Mouse (Mus musculus): ENCODE results near the gene Mrgpre. TPM values are rescaled to one million over a fixed set of nuclear protein-coding genes. Genes with fewer than 3 reads are reported as not detected.

Mrgpre gene
- polyA plus RNA-seq, 1 experiment = 0.28 TPM

DNA sequence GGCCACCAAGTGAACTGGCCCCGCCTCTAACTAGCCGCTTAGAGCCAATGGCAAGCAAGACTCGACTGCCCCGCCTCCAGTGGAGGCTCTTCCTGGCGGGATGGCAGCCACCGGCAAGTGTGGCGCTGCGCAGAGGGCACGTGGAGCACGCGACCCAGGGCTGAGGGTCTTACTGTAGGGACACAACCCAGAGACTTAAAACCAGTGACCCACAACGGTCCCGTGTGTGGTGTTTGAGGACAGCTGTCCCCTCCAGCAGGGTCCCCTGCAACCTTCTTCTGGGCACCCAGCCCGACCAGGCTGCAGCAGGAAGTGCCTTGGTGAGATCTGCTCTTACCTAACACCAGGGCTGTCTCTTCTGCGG, 27.3 kb downstream of the Mrgpre start:
- Histone ChIP-seq H3K4me1 (ENCODE audit: control insufficient read depth, insufficient read depth, insufficient read length, low read length) (peaks cover 10% of the 10 kb centered on the region; the same call in 1 of the 2 replicates), H3K4me3 (ENCODE audit: insufficient read depth, low read depth, low read length) (peak overlapping the region; percentile 40), H3K27ac (replicated peaks; ENCODE audit: low read depth, low read length) (no peak overlapping the region)

DNA sequence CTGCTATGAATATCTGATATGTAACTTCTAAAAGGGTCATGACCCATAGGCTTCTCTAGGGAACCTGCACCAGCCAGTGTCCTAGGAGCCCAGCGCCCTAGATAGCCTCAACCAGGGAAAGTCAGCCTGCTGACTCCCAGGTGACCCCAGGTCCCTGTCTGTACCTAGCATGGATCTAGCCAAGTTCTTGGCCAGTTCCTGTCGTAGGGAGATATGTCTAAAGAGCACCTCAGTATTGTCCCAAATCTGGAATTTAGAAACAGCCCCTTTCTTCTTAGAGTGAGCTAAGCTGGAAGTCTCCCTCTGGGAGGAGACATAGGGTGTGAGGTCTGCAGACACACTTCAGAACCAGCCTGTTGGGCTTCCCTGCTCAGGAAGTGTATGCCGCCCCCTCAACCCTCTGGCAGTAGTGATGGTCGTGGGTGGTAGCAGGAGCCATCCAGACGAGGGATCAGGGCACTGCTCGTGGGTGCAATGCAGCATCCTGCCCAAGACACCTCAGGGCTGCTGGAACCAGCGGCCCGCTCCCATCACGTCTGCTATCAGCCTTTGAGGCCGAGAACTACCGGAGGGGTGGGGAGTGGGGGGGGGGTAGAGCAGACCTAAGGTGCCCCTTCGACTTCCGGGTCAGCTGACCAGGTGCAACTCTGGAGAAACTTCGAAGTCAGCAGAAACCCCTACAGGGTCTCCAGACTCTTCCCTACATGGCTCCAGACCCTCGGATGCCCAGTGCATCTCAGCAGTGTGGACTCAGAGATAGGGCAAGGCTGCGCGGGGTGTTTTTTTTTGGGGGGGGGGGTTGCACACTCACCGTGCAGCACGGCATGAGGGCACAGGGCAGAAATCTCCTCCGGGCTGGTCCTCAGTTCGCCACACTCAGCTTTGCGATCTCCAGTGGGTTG, 27.9 kb downstream of the Mrgpre start, which contains the start of gene Osbpl5:
Gene Osbpl5 (minus strand): TSS at position 861 of the 902 bp plus-strand sequence.
- H3K4me1 ChIP-seq (ENCODE audit: control insufficient read depth, insufficient read depth, insufficient read length, low read length) = peaks cover 10% of the 10 kb centered on the region; the same call in 1 of the 2 replicates
- peak within 1 kb of the TSS; percentile 85 for H3K27ac ChIP-seq (replicated peaks; ENCODE audit: low read depth, low read length)
- H3K4me3 ChIP-seq (ENCODE audit: insufficient read depth, low read depth, low read length) = peak within 1 kb of the TSS; percentile 40

GRCm38 (mm10) chr7:143755357-143756124, 28.8 kb downstream of the Mrgpre start:
- Histone ChIP-seq H3K4me1 (ENCODE audit: control insufficient read depth, insufficient read depth, insufficient read length, low read length) (peaks cover 10% of the 10 kb centered on the region; the same call in 1 of the 2 replicates), H3K4me3 (ENCODE audit: insufficient read depth, low read depth, low read length) (no peak overlapping the region), H3K27ac (replicated peaks; ENCODE audit: low read depth, low read length) (peak overlapping the region; percentile 85)

DNA sequence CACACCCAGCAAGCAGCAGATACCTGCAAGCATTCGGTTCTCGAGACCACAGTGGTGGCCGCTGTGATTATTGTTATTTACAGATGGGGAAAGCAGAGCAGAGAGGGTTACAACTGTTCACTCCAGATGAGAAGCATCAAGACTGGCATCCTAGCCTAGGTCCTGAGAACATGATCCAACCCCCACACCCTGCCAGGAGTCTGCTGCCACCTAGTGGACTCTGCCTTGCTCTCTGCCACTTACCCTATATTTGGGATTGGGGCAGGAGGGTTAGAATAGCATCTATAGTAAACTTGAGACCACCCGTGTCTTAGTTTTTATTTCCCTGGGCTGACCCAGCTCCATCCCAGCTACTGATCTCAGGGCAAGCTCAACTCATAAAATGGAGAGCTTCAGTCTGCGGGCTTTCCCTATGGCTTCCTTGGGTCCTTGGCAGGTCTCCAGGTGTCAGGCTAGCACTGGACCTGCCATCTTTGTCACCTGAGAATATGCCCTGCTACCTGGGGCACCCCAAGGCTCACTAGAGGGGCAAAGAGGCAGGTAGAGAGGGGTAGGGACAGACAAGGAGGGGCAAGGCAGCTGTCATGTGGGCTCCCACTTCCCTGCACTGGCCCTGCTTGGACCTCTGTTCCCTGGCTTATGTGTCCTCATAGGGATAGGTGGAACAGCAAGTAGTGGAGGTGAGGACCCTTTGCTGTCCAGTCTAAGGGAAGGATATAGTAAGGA, 30.1 kb downstream of the Mrgpre start:
- Histone ChIP-seq H3K27ac (replicated peaks; ENCODE audit: low read depth, low read length) (peak overlapping the region; percentile 63; the same call in 1 of the 2 replicates), H3K4me3 (ENCODE audit: insufficient read depth, low read depth, low read length) (no peak overlapping the region), H3K4me1 (ENCODE audit: control insufficient read depth, insufficient read depth, insufficient read length, low read length) (peaks cover 10% of the 10 kb centered on the region; the same call in 1 of the 2 replicates)

DNA sequence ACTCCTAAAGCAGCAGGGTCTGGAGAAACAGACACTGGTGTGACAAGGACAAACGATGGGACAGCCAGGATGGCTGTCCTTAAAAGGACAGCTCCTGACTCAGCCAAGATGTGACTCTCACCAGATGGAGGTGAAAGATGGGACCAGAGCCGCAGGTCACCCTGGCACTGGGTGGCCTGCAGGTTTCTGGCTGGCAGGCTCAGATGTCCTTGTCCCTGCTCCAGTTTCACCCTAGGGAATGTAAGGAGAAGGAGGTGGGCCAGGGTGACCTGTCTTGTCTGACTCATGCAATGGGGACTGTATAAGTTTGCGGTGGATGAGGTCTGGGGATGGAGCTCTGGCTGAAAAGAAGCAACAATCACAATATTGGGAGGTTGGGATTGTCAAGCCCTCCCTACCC, 31.7 kb downstream of the Mrgpre start:
- Histone ChIP-seq H3K4me1 (ENCODE audit: control insufficient read depth, insufficient read depth, insufficient read length, low read length) (peaks cover 10% of the 10 kb centered on the region; the same call in 1 of the 2 replicates), H3K27ac (replicated peaks; ENCODE audit: low read depth, low read length) (no peak overlapping the region), H3K4me3 (ENCODE audit: insufficient read depth, low read depth, low read length) (no peak overlapping the region)

GRCm38 (mm10) chr7:143752056-143752455, 32.2 kb downstream of the Mrgpre start:
- H3K4me3 ChIP-seq (ENCODE audit: insufficient read depth, low read depth, low read length) = no peak overlapping the region
- no peak overlapping the region for H3K27ac ChIP-seq (replicated peaks; ENCODE audit: low read depth, low read length)
- H3K4me1 ChIP-seq (ENCODE audit: control insufficient read depth, insufficient read depth, insufficient read length, low read length) = peaks cover 10% of the 10 kb centered on the region; the same call in 1 of the 2 replicates

DNA sequence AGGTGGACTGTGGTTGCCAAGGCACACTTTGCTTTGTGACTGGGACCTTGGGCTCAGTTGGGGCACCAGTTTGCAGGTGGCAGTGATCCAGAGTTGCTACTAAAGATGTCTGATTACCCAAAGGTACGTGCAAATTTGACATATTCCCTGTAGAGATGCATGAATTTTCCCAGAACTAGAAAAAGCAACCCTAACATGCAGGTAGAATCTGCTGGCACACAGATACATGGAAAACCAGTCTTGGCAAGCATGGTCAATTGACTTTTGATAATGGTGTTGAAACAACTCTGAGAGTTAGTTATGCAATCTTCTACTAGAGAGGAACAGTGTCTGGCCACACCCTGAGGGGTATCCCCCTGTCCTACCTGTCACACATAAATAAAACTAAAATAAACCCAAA, 32.9 kb downstream of the Mrgpre start:
- H3K4me3 ChIP-seq (ENCODE audit: insufficient read depth, low read depth, low read length) = no peak overlapping the region
- peaks cover 9% of the 10 kb centered on the region; the same call in 1 of the 2 replicates for H3K4me1 ChIP-seq (ENCODE audit: control insufficient read depth, insufficient read depth, insufficient read length, low read length)
- no peak overlapping the region for H3K27ac ChIP-seq (replicated peaks; ENCODE audit: low read depth, low read length)

- Histone ChIP-seq H3K4me1 (ENCODE audit: control insufficient read depth, insufficient read depth, insufficient read length, low read length) (no peaks in the 10 kb centered on the region), H3K27ac (replicated peaks; ENCODE audit: low read depth, low read length) (no peak overlapping the region), H3K4me3 (ENCODE audit: insufficient read depth, low read depth, low read length) (no peak overlapping the region)
Observed at GRCm38 (mm10) chr7:143749045-143749444, 35.3 kb downstream of the Mrgpre start.

DNA sequence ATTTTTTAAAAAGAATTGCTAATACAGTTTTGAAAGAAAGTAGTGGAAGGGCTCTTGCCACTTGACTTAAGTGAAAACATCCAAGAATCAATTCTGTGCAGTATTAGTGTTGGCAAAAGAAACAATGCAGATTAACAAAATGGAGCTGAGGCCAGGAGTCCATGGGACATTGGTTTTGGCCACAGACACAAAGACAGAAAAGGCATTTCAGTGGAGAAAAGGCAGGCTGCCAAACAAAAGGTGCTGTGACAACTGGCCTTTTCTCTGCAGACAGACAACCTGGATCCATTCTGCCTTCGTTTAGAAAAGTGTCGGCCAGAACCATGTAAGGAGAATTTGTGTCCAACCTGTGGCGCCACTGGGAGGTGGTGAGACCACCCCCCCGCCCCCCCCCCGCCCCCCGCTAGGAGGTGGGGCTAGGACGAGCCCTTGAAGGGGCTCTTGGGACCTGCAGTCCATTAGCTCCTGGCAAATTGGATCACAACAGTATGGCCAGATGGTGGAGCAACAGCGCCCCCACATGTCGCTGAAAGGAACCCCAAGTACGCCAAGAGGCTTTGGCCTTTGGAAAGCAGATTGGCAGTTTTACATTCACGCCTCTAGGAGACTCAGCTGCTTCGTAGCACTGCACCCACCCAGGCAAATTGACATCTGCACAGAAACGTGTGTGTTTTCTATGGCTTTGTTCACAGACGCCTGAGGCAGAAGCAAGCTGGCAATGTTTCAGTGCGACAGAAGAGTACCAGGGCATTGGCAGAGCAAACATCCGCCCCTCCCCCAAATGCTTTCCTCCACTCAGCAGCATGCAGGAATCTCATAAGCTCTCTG, 36.0 kb downstream of the Mrgpre start:
- no peak overlapping the region for H3K27ac ChIP-seq (replicated peaks; ENCODE audit: low read depth, low read length)
- no peaks in the 10 kb centered on the region for H3K4me1 ChIP-seq (ENCODE audit: control insufficient read depth, insufficient read depth, insufficient read length, low read length)
- no peak overlapping the region for H3K4me3 ChIP-seq (ENCODE audit: insufficient read depth, low read depth, low read length)

DNA sequence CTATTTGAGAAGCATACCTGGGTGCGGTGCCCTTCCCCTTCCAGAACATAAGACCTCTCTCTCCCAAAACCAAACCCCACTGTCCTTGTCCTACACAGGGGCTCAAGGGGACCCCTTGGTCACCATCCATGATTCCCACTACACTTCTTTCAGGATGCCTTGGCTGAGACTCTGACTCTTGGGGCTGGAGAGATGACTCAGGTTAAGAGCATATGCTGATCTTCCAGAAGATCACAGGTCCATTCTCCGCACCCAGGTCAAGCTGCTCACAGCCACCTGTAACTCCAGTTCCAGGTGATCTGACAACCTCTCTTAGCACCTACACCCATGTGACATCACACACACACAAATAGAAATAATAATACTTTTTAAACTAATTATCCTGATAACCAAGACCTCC, 43.6 kb downstream of the Mrgpre start:
- Histone ChIP-seq H3K27ac (replicated peaks; ENCODE audit: low read depth, low read length) (no peak overlapping the region), H3K4me3 (ENCODE audit: insufficient read depth, low read depth, low read length) (peak overlapping the region; percentile 67)

GRCm38 (mm10) chr7:143739511-143740461, 44.5 kb downstream of the Mrgpre start:
- Histone ChIP-seq H3K4me3 (ENCODE audit: insufficient read depth, low read depth, low read length) (peak overlapping the region; percentile 67), H3K27ac (replicated peaks; ENCODE audit: low read depth, low read length) (peak overlapping the region; percentile 53; the same call in 1 of the 2 replicates), H3K4me1 (ENCODE audit: control insufficient read depth, insufficient read depth, insufficient read length, low read length) (peaks cover 10% of the 10 kb centered on the region)

More for the DNA sequence above, 43.6 kb downstream of the Mrgpre start:
- peaks cover 10% of the 10 kb centered on the region for H3K4me1 ChIP-seq (ENCODE audit: control insufficient read depth, insufficient read depth, insufficient read length, low read length)

- Histone ChIP-seq H3K4me1 (ENCODE audit: control insufficient read depth, insufficient read depth, insufficient read length, low read length) (peaks cover 10% of the 10 kb centered on the region), H3K27ac (replicated peaks; ENCODE audit: low read depth, low read length) (no peak overlapping the region), H3K4me3 (ENCODE audit: insufficient read depth, low read depth, low read length) (0 out of 2 replicates have a peak overlapping the region, but pooled peaks have one; percentile 13)
Observed at GRCm38 (mm10) chr7:143738601-143739006, 45.7 kb downstream of the Mrgpre start.

DNA sequence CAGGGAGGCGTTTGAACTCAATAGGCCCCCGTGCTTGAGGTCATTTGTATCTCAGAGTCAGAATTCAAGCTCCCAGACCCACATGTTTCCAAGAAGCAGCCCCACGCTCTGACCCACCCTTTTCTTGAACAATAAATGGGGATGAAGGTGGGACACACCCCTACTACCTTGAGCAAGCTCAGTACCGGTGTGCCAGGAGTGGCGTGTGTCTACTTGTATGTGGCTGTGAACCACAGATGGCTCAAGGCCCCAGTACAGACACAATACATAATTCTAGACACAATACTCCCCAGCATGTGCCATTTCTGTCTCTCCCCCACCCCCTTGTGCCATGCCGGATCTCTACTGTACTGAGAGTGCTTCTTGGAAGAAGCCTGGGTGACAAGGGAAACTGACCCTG, 46.1 kb downstream of the Mrgpre start:
- H3K4me1 ChIP-seq (ENCODE audit: control insufficient read depth, insufficient read depth, insufficient read length, low read length) = peaks cover 10% of the 10 kb centered on the region
- no peak overlapping the region for H3K27ac ChIP-seq (replicated peaks; ENCODE audit: low read depth, low read length)
- no peak overlapping the region for H3K4me3 ChIP-seq (ENCODE audit: insufficient read depth, low read depth, low read length)
